Mouse (Mus musculus): ENCODE data around the gene Sf3b3.

- no peak for TF ChIP-seq CTCF (IDR thresholded peaks at IDR 0.05; ENCODE audit: control insufficient read depth, insufficient read depth, insufficient read length)
- no peak for TF ChIP-seq MAX (IDR thresholded peaks at IDR 0.05)
Observed at GRCm38 (mm10) chr8:110787411-110787954, 59.1 kb downstream of the Sf3b3 start.
